Comparison of ENCODE assay signal across 1 mouse cellular context in genomic region chr11:58636376-58636977, GRCm38 (mm10).
A peak's percentile ranks its signal among the peaks of the same experiment; 100 is the strongest.
TF ChIP-seq lines count a peak whose summit lies in the region.

No protein-coding gene starts in this region.

TF ChIP-seq in CH12.LX, 34 proteins besides CTCF, POLR2A, EP300 and RAD21:
- 0 out of 2 replicates have a peak, but pooled peaks have one; percentile 31 for TF ChIP-seq MYC (IDR thresholded peaks at IDR 0.05; ENCODE audit: low read depth, low read length)
- no peak for TF ChIP-seq NRF1 (IDR thresholded peaks at IDR 0.05; ENCODE audit: low read depth, low read length)
- TF ChIP-seq RCOR1 (conservative IDR thresholded peaks at IDR 0.05; ENCODE audit: low read depth, low read length) = no peak
- peak; percentile 62; the same call in 1 of the 2 replicates for TF ChIP-seq MAZ (IDR thresholded peaks at IDR 0.05; ENCODE audit: low read depth, low read length)
- peak; percentile 29; the same call in 1 of the 2 replicates for TF ChIP-seq MAX (IDR thresholded peaks at IDR 0.05; ENCODE audit: low read length)
- 0 out of 2 replicates have a peak, but pooled peaks have one; percentile 19 for TF ChIP-seq TCF12 (IDR thresholded peaks at IDR 0.05; ENCODE audit: low read depth, low read length)
- TF ChIP-seq SMC3 (IDR thresholded peaks at IDR 0.05; ENCODE audit: low read depth, low read length) = peak; percentile 71
TF ChIP-seq in CH12.LX: peak in this region for 5.
